Mouse (Mus musculus) mouse trophoblast stem cell (cell line): ENCODE results near the gene Hmmr.

Experiments used
- in situ Hi-C, 2 experiments: fragments of 300-500 bp; cut with MseI, MboI; formaldehyde crosslinking; loops; 2 replicates in 1 of 2; 3 replicates in 1 of 2; pipeline ENCODE4 v1.15.1; 2025

Hmmr gene

GRCm38 (mm10) chr11:40695103-40695502 lies 38.1 kb downstream of the Hmmr start, which contains the start of gene Mat2b:
TSS of gene Mat2b (minus strand) at chr11:40695203.
- in situ Hi-C loops = no loop called here

GRCm38 (mm10) chr11:40694311-40695087 lies 38.7 kb downstream of the Hmmr start:
- in situ Hi-C loops = no loop called here

GRCm38 (mm10) chr11:40693366-40693951 lies 39.8 kb downstream of the Hmmr start:
- in situ Hi-C loops = no loop called here

- in situ Hi-C loops = no loop called here
Observed at GRCm38 (mm10) chr11:40692511-40693365, 40.5 kb downstream of the Hmmr start.

- in situ Hi-C loops = no loop called here
Observed at GRCm38 (mm10) chr11:40692101-40692509, 41.1 kb downstream of the Hmmr start.

- in situ Hi-C loops = no loop called here
Observed at GRCm38 (mm10) chr11:40690444-40691127, 42.6 kb downstream of the Hmmr start.

- in situ Hi-C loops = no loop called here
Observed at GRCm38 (mm10) chr11:40683295-40683694, 49.9 kb downstream of the Hmmr start.

GRCm38 (mm10) chr11:40682456-40682855 lies 50.8 kb downstream of the Hmmr start:
- in situ Hi-C loops = no loop called here

- in situ Hi-C loops = no loop called here
Observed at GRCm38 (mm10) chr11:40677169-40677568, 56.1 kb downstream of the Hmmr start.

- in situ Hi-C loops = no loop called here
Observed at GRCm38 (mm10) chr11:40675014-40675730, 58.0 kb downstream of the Hmmr start.
